Mouse (Mus musculus): ENCODE measurements around the gene Creb3l2.

Creb3l2 gene

GRCm38 (mm10) chr6:37371341-37371740 is 70.6 kb downstream of the Creb3l2 start:
- DNase-seq (ENCODE audit: low read depth, low spot score), result no peak

DNA sequence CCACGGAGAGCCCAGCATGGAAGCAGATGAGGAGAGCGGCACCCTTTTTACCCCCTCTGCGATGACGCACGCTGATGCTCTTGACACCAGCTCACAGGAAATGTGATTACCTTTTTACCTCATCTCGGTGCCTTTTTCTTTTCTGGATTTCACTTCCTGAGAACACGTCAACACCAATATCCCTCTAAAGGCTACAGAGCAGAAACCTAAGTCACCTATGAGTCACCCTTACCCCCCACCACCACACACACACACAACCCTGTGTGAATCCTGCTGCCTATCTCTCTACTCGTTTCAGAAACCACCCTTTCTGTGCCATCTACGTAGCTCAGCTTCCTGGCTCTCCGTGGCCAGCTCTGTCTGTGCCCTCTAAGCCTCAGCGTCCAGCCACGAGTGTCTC is 71.4 kb downstream of the Creb3l2 start:
- no peak for DNase-seq (ENCODE audit: low read depth, low spot score)

DNA sequence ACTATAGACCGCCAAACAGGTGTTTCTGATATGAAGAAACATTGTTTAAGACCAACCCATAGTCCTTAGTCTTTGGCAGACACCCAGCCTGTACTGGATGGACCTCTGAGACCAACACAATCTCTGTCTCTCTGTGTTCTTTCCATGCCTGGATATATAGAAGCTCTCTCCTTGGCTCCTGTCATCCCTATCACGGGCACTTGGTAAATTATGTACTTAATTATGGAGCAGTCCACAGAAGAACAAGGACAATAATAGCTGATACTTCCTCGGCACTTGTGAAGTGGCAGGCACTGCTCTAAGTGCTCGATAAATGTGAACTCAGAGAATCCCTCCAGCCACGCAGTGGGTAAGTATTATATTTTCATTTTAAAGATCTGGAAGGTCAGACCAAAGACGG is 72.2 kb downstream of the Creb3l2 start:
- DNase-seq (ENCODE audit: low read depth, low spot score), result no peak

DNA sequence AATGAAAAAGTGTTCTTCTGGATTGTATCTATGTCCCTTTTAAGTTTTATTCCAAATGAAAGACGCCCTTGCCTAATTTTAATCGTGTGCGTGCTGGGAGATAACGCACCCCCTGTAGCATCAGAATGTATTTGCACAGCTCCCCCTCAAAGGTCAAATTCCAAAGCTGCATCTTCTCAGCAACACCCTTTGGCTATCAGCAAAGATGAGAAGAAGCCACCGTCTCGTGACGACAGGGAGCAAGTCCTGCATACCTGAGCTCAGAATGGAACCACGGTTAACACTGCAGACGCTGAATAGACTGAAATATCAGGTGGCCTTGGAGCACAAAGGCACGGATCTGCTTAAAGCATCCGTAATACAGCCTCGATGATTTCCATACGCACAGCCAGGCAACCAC is 73.7 kb downstream of the Creb3l2 start:
- DNase-seq (ENCODE audit: low read depth, low spot score), result no peak

DNA sequence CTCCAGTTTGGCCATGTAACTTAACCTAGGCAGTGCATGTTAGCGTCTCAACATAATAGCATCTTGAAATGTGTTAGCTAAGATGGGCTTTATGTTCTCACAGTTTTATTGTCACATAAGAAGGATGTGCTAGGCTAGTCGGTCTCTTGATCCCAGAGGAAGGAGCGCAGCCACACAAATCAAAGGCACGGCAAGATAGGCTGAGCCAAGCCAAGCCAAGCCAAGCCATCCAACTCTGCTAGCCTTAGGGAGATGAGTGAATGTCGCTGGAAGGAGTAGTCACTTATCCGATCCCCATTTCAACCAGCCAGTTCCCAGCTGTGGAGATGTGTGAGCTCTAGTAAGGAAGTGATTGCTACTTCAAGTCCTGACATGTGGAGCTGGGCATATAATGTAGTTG is 75.0 kb downstream of the Creb3l2 start:
- no peak for DNase-seq (ENCODE audit: low read depth, low spot score)

- DNase-seq (ENCODE audit: low read depth, low spot score), result no peak
These were observed 76.8 kb downstream of the Creb3l2 start for GRCm38 (mm10) chr6:37365179-37365578.

- DNase-seq (ENCODE audit: low read depth, low spot score), result no peak
These were observed 77.6 kb downstream of the Creb3l2 start for GRCm38 (mm10) chr6:37364361-37364760.

- no peak for DNase-seq (ENCODE audit: low read depth, low spot score)
These were observed 81.0 kb downstream of the Creb3l2 start for GRCm38 (mm10) chr6:37360813-37361385.

DNA sequence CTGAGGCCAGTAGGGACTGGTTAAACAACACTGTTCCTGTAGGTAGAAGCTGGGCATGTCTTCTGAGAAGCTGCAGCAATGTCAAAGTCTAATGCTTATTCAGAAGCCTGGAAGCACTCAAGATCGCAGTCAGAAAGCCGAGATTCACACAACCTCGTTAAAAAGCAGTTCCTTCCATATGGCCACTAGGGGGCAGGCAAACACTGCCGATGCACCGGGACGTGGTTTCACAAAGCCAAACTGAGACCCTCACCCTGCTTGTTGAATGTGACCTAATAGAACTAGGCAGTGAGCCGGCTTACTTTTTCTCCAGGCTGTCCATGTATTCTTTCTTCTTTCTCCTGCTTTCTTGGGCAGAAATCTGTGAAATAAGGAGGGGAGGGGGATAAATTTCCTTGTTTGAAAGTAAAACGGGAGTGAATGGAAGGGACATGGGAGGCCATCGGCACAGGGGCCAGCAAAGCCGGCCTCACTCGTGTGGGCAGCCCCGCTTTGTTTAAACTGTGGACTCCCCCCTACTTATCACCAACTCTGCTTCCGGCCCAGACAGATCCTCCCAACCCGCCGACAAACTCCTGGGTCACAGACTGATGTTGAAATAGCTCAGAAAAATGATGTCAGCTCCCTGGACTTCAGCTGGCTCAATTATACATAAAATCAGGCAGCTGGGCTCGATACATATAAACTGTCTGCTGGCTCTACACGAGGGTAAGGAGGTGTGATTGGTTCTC is 87.3 kb downstream of the Creb3l2 start:
- no peak for DNase-seq (ENCODE audit: low read depth, low spot score)

DNA sequence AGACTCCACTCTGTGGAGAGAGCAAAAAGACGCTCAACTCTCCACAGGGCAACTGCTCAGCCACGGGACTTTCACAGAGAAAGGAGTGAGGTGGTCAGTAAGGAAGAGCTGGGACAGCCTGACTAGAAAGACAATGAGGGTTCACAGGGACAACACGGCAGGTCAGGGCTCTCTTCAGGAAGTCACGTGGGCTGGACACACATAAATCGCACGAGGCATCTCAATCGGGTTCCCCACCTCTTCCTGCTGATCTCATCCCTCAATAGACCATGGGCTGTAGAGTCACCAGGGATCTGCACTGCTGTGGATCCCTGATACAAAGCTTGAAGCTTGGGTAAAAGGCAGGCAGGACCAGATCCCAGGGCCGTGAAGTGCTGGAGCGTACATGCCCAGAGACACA is 88.3 kb downstream of the Creb3l2 start:
- DNase-seq (ENCODE audit: low read depth, low spot score), result no peak

DNA sequence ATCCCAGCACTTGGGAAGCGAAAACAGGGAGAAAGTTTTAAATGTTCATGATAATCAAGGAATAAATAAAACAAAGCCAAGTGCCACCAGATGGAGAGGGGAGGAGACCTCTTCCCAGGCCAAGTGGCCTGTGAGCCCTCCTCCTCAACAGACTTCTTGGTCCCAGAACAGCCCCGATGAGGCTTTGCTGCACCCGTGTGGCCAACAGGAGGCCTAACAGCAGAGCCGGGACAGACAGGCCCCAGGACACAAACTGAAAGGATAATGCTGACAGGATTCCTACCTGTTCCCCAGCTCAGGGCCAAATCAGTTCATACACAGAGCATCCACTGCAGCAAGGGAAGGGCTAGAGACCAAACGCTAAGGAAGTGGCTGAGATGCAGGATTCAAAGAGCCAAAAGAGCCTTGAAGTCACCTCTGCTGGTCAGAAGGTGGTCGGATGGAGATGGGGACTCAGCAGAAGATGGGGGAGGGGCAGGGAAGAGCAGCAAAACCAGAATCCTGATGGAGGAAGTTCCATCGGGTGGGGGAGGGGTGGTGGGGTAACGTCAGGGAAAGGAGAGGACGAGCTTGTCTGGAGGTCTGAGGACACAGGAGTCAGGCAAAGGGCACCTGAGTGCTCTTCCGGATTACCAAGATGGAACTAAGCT is 90.1 kb downstream of the Creb3l2 start:
- no peak for DNase-seq (ENCODE audit: low read depth, low spot score)

DNA sequence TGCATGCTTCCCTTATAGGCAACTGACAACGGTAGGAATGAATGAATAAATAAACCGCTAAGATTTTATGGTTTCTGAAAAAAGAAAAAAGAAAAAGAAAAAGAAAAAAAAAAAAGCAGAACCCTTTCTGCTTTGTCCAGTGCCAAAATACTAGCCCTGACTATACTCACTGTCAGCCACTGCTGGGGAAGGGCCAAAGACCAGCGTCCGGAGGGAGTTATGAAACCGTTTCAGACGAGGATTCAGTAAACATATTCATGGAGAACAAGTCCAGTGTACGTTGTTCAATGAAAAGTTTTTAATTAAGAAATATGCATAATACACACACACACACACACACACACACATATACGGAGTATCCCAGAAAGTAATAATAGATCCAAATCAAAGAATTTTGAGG is 91.6 kb downstream of the Creb3l2 start:
- no peak for DNase-seq (ENCODE audit: low read depth, low spot score)

DNA sequence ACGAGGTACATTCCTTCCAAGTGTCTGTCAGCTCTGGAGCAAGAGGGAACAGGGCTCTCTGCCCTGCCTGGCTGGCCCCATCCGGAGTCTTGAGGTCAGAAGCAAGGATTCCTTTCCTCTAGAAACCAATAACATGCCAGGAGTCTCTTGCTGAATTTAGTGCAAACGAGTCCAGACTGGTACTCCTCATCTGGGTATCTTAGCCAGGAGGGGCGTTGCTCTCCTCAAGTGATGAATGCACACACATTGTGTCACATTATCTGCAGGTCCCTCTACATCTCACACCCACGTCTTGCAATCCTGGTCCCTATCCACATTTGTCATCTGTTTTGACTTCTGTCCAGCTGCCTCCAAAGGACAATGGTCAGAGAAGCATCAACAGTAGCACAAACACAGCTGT is 94.3 kb downstream of the Creb3l2 start:
- DNase-seq (ENCODE audit: low read depth, low spot score), result no peak

GRCm38 (mm10) chr6:37338055-37338454 is 103.9 kb downstream of the Creb3l2 start:
- DNase-seq (ENCODE audit: low read depth, low spot score), result no peak

DNA sequence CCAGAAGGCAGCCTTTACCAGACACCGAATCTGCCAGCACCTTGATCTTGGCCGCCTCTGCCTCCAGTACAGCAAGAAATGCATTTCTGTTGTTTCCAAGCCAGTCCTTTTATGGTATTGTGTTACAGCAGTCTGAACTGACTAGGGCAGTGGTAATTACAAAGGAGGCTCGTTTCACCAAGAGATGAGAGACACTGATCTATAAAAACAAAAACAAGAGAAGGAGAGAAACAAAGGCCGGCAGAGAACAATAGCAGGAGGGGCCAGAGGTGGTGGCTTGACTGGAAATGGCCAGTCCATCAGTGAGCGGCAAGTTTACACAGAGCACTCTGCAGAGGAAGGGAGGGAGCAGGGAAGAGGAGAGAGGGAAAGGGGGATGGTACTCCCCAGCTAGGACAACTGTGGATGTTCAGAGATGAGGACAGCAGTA is 105.1 kb downstream of the Creb3l2 start:
- no peak for DNase-seq (ENCODE audit: low read depth, low spot score)

DNA sequence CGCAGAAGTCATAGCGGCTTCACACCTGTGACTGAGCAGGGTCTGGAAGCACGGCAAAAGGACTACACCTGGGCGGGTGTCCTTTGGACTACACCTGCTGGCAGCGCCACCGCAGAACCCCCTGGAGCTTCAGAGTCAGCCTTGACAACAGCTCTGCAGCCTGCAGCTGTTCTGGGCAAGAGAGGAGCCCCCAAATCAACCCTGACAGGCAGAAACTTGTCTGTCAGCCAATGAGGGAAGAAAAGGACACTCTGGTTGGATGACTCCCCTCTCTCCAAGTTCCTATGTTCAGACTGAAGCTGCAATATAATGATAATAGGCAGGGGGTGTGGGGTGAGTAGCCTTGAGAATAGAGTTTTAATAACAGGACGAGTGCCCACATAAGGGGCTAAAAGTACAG is 105.6 kb downstream of the Creb3l2 start:
- no peak for DNase-seq (ENCODE audit: low read depth, low spot score)

DNA sequence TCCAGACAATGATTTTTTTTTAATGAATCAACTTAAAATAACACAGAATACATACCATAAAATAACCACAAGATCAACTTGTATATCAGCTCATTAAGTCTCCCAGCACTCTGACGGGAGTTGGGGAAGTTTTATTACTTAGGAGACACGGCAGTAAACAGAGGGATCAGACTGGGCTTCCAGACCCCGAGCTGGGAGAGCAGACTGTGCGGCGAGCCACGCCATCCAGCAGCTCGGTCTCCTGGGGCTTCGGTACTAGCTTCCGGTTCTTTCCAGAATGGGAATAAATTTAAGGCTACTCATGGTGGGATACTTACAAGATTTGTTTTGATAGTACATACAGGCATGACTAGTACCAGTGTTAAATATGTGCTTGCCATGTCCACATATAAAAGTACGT is 109.1 kb downstream of the Creb3l2 start:
- no peak for DNase-seq (ENCODE audit: low read depth, low spot score)

- no peak for DNase-seq (ENCODE audit: low read depth, low spot score)
These were observed 111.8 kb downstream of the Creb3l2 start for GRCm38 (mm10) chr6:37329901-37330864.

DNA sequence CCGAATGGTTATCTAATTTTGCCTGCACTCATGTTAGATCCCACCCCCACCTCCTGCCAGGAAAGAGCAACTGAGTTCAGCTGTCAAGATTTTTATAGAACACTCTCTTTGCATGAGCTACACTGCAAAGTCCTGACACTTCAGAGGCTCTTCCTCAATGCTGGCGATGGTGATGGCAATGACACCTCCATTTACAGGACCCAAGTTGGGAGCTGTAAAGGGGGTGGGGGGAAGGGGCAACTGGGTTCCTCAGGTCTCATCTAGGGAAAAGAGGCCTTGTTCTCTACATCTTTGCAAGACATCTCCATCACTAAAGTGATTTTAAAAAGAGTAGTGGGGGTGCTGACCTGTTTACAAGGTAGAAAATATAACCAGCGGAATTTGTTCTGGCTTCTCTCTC is 112.6 kb downstream of the Creb3l2 start:
- DNase-seq (ENCODE audit: low read depth, low spot score), result no peak

GRCm38 (mm10) chr6:37328671-37329070 is 113.3 kb downstream of the Creb3l2 start:
- DNase-seq (ENCODE audit: low read depth, low spot score), result no peak

- no peak for DNase-seq (ENCODE audit: low read depth, low spot score)
These were observed 114.4 kb downstream of the Creb3l2 start for GRCm38 (mm10) chr6:37327519-37327918.

DNA sequence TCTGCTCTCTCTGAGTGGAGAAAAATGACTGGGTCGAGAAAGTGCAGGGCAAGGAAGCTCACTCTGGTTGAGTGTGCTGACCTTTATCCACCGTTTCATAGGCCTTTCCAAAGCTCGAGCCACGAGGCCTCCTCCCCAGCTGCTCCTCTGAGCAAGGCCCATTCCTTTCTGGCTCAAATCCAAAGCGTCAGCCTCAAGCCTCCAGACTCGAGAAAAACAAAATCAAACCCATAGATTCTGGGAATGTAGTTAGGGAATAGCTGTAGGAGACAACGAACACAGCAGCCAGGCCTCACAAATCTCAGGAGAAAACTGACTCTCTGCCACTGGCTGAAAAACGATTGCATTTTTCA is 115.4 kb downstream of the Creb3l2 start:
- no peak for DNase-seq (ENCODE audit: low read depth, low spot score)

Data from telencephalon, adult 2 months (tissue).